Mouse (Mus musculus): ENCODE measurements at regions not wholly inside any gene's neighbourhood (a gene's known extent, or its start where the extent isn't known, plus 50 kb on each side); places are given as distances from the start of the nearest gene placed in this dataset.

- TF ChIP-seq CTCF (IDR thresholded peaks at IDR 0.05; ENCODE audit: low read depth) (no peak), EP300 (IDR thresholded peaks at IDR 0.05; ENCODE audit: low read depth) (no peak)
Observed at GRCm38 (mm10) chr5:53336704-53337103, 69.8 kb downstream of the Smim20 start.

Data from liver, postnatal 0 days (tissue).